Mouse (Mus musculus): ENCODE measurements around the gene RPS10-NUDT3.

Gene RPS10-NUDT3

DNA sequence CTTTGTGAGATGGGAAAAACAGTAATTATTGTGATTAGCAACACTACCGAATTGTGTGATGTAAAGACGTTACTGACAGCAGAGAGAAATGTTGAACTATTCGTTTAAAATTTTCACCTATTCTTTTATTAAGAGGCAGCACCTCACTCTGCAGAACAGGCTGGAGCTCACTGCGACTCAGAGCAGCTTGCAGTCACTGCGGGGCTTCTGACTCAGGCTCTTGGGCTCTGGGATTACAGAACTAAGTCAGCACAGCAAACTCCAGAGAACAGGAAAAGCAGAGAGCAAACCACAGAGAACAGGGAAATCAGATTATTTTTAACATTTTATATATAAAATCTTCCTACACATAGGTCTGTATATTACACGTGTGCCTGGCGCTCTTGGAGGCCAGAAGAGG, 25.4 kb downstream of the RPS10-NUDT3 start:
- no peak for DNase-seq

DNA sequence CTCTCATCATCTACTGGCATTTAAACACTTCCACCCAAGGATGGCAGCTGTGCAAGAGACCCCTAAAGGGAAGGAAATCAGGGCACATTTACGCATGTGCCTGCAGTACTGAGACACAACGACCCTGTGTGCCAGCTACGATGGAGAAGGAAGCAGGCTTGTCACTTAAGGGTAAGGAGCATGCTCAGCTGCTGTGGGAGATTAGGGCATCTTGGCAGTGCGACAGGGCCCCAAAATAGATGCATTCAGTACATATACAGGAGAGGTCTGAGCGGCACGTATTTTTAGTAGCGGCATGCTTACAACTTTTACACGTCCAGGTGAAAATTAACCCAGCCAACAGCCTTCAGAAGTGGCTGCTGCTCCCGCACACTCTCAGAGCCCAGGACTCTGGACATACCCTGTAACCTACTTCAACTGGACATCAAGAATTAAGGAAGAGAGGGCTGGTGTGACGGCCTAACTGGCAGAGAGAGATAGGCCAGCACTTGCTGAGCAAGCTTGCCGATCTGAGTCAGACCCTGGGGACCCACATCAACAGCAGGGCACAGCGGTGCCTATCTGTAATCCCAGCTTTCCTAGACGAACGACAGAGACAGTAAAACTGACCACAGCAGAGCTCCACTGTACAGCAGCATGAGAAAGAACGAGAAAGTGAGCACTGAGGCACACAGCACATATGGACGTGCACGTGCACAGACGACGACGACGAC, 31.3 kb downstream of the RPS10-NUDT3 start:
- no peak for DNase-seq

GRCm38 (mm10) chr17:27603036-27603435, 32.0 kb downstream of the RPS10-NUDT3 start:
- DNase-seq = no peak

GRCm38 (mm10) chr17:27600869-27601268, 34.2 kb downstream of the RPS10-NUDT3 start:
- DNase-seq = peak; percentile 73

DNA sequence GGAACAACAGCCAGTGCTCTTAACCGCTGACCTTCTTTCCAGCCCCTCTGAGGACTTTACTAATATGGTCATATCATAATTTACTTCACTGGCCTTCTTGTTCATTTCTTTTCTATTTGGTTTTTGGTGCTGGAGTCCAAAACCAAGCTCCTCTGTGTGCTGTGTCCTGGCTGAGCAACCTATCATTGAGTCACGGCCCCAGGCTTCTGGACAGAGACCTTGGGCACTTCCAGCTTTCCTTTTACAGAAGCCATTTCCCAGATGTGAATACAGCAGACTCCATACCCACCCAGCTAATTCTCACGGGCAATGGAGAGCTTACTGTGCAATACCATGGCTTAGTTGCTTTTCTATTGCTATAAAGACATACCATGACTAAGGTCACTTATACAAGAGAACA, 34.7 kb downstream of the RPS10-NUDT3 start:
- DNase-seq = no peak

- DNase-seq = no peak
Observed at GRCm38 (mm10) chr17:27596376-27597190, 38.4 kb downstream of the RPS10-NUDT3 start.

GRCm38 (mm10) chr17:27595659-27596375, 39.2 kb downstream of the RPS10-NUDT3 start:
- DNase-seq = no peak

DNA sequence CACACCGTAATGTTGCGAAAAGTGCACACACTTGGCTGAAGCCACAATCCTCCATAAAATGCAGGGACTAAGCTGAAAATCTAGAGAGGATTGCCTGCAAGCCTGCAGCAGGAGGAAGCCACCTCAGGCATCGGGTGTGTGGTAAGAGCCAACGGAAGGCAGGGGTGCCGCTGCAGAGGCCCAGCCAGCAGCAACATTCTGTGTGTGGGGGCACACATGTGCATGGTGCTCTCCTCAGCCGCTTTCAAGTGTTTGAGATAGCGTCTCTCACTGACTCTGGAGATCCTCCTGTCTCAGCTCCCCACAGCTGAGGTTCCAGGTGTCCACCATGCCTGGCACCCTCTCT, 42.5 kb downstream of the RPS10-NUDT3 start:
- no peak for DNase-seq

DNA sequence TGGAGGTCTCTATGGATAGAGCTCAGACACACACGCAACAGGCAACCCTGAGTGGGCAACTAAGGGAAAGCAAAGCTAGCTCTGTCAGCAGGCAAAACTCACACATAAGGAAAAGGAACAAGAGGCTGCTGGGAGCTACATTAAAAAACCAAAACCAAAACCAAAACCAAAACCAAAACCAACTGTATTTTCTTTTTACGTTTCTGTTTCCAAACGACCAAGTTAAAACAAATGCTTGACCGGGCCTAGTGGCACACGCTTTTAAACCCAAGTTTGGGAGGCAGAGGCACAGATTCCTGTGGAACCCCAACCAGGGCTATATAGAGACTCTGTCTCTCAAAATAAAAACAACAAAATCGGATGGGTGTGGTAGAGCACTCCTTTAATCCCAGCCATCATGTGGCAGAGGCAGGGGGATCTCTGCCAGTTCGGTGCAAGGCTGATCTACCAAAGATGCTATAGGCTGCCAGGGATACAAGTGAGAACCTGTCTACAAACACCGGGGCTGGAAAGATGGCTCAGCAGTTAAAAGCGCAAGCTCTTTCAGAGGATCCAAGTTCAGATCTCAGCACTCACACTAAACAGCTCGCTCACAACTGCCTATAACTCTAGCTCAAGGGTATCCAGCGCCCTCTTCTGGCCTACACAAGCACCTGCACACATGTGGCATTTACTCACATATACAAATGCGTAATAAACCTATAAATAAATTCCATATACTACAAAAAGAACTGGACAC, 43.0 kb downstream of the RPS10-NUDT3 start:
- DNase-seq = no peak

DNA sequence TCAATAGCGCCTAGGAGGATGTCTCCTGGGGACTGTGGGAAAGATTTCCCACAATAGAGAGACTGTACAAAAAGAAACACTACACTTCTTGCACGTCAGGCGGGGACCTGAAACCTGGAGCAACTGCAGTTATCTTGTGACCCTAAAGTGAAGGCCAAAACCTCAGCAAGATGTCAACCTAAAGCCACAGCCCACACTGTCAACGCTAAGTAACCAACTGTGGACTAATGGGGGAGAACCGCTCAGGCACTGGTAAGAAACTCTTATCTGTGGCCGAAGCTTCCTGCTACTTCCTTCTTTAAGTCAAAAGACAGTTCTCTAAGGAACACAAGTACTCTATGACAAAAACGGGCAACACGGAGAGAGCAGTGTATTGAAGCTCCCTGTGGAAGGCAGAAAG, 46.8 kb downstream of the RPS10-NUDT3 start:
- DNase-seq = no peak

DNA sequence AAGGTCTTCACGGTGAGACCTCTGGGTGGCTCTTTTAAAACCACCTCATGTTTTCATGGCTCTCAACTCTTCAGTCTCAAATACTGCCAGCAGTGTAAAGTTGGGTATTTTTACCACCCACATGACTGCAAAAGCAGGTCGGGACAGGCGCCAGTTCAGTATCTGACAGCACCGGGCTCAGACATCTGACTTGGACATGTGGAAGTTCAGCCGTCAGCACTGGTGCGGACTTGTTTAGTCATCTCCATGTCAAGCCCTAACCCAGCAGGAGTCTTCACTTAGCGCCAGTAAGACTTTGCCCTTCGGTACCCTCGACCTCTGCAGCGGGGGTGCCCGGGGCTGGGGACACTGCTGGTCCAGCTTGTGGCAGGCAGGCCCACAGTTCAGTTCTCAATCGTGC, 47.8 kb downstream of the RPS10-NUDT3 start:
- DNase-seq = no peak

DNA sequence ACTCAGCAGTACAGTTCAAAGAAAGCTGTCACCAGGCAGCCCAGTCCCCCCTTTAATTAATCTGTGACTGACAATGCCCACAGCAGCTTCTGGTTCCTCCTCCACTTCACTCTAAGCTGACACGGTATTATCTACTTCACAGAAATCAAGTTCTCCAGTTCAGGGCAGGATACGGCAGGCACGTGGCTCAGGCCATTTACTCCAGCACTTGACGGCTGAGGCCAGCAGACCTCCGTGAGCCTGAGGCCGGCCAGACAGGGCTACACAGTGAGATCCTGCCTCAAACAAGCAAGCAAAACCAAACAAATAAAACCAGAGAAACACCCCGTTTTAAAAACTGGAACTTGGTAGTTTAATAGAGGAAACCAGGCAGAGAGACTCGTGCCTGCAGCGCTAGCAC, 48.4 kb downstream of the RPS10-NUDT3 start:
- DNase-seq = no peak

DNA sequence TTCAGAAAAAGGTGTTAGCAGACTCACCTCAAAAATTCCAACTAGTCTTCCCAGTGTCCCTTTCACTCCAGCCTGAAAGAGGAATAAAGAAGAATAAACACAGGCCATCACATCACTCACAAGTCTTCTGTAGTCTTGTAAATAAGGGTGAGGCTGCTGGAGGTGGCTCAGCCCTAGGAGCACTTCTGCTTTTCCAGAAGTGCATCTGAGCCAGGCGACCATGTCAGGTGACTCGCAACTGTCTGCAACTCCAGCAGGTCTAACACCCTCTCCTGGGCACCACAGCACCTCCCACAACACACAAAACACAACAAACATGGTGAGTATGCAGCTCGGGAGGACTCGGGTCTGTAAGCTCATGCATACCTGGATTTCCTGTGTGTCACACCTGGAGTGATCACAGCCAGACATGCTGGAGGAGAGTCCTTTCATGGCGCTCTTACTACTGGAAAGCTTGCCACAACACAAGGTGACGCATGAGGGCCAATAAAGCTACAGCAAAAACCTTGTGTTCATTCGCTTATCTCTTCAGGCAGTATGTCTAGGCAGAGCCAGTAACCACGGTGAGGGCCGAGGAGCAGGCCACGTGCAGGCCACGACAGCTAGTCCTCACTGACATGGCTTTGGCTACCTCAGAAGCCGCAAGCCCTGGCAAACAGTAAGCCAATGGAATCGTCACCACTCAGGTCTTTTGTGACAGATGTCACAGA, 51.7 kb downstream of the RPS10-NUDT3 start:
- DNase-seq = no peak

DNA sequence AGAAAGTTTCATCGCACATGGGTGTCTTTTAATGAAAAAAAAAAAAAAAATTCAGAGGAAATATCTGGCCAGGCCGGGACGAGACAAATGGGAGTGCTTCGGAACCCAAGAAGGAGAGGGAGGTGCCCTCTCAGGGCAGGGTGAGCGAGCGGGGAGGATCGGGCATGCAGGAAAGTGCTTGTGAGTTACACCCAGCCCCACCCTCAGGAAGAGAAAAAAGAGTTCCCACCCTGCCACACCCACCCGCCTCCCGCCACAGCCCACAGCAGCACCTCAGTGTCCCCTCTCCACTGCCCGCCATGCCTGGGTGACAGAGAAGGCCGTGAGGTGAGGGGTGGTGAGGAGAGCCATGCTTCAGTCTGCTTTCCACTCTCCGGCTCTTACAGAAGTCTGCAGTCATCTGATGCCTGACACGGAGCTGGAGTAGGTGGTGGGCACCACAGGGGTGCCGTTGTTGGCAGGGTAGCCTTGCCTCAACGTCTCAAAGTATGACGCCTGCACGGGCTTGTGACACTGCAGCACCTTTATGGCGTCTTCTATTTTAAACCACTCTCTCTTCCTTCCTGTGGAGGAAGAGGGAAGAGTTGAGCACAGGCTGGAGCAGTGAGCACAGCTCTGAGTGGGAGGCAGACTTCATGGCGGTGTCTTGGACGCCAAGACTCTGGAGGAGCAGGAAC, 54.5 kb downstream of the RPS10-NUDT3 start:
- DNase-seq = no peak

- DNase-seq = peak; percentile 73
Observed at GRCm38 (mm10) chr17:27579816-27580215, 55.2 kb downstream of the RPS10-NUDT3 start.

DNA sequence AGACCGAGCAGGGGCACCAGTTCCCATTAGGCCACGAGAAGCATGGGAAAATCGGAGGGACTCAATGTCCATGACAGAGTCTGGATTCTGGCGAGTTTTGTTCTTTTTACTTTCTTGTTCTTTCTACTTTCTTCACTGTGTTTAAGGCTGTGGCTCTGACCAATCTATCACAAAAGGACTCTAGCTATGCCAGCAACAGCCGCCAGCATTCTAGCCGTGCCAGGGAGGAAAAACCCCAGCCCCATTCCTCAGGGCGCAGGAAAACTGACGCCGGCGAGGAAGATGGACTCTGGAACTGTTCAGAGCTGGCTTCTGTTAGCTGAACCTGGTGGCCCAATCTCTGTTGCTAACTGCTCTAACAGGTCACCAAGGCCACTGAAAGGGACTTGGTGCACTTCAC, 56.5 kb downstream of the RPS10-NUDT3 start:
- no peak for DNase-seq

DNA sequence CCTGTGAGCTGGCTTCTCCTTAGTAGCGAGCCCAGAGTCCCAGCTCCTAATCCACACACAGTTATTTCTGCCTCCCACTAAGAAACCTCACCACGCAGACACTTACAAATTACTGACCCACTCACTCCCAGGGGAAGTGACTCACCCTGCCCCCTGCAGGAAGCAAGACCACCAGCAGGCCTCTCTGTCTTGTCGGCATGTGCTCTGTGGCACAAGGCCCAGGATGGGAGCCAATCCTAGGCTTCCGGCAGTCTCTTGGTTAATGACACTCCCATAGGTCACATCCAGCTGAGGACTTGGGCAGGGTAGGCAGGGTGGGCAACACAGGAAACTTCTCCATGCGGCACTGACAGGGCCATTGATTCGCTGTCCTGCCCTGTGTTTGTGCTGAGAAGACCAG, 57.6 kb downstream of the RPS10-NUDT3 start:
- no peak for DNase-seq

- no peak for DNase-seq
Observed at GRCm38 (mm10) chr17:27576056-27576455, 59.0 kb downstream of the RPS10-NUDT3 start.

DNA sequence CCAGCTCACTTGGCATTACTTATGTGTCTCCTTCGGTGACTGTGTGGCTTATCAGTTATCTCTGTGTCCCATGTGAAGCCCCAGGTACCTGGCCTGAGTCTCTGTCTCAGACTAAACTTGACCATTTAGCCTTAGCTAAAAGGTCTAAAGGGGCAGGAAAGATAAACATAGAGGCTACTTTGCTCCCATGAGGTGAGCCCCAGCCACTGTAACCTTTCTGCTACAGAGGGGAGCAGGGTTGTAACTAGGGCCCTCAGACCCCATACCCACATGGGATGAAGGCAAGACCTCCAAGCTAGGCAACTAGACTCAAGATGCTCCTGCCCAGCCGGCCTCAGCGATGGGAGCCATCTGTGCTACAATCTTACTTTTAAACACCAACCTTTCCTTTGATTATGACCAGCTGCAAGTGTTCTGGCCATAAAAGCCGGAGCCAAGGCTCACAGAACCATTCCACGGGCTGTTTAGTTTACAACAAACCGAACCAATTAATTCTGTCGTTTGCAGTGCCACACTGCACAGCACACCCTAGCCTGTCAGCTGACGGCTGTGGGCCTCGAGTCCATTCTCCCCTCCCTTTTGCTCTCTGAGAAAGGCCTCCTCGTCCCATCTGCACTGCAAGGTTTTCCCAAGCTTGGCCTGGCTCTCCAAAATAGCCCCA, 59.8 kb downstream of the RPS10-NUDT3 start:
- DNase-seq = no peak

DNA sequence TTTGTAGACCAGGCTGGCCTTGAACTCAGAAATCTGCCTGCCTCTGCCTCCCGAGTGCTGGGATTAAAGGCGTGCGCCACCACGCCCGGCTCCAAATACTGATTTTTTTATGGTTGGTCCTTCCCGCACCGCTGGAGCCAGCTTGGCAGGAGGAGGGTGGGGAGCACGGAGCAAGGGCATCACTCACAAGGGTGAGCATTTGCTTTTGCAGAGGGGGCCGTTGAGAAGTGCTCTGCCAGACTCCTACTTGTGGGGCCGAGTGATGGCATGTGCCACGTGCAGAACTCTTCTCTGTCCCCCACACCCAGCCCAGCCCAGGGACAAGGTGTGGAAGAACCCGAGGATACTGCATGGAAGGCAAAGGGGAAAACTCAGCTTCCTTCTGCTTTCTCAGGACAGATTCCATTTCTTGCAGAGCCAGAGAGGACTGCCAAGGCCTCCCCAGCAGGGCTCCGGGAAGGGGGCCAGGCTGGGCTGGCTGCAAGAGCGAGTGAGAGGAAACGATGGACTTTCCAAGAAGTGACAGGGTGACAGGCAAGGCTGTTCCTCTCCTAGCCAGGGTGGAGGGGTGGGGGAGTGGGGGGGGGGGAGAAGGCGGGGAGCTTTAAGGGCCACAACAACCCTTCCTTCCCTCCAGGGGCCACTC, 60.4 kb downstream of the RPS10-NUDT3 start:
- peak; percentile 91 for DNase-seq
